Mouse (Mus musculus) bone marrow, adult 2 months (tissue): ENCODE results near the gene Golgb1.

ENCODE experiments used
- CTCF ChIP-seq: fragments of 200-500 bp; IDR thresholded peaks from 2 replicates; pipeline ENCODE4 v1.5.1; 2011; ENCODE audit warnings: low read length, control low read depth; ENCODE audit not compliant: control insufficient read depth, insufficient read depth
- POLR2A ChIP-seq: fragments of 200-500 bp; IDR thresholded peaks from 2 replicates; pipeline ENCODE4 v1.6.1; 2011; ENCODE audit warnings: low read depth, mild to moderate bottlenecking, control low read depth, low read length, borderline replicate concordance; ENCODE audit not compliant: control insufficient read depth

GRCm38 (mm10) chr16:36828820-36829219, 46.1 kb upstream of the Golgb1 start:
- TF ChIP-seq CTCF (no peak), POLR2A (no peak)
